Mouse (Mus musculus): ENCODE measurements at regions not wholly inside any gene's neighbourhood (a gene's known extent, or its start where the extent isn't known, plus 50 kb on each side); places are given as distances from the start of the nearest gene placed in this dataset.

DNA sequence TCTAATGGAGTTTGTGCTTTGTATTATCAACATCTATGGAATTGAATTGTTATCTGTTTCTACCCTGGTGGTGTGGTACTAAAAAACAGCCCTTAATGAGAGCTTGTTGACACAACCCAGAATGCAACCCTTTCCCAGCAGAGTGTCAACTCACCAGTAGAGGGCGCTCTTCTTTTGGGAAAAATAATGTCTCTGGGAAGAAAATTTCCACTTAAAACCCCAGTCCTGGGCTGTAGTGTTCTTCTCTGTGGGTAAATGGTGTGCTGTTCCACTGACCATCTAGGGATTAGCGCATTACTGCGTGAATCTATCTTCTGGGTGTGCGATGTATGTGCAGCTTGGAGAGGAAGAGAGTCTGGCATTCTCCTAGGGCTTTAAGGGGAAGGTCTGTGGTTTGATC is 106.5 kb upstream of the Slc30a5 start:
- TF ChIP-seq CTCF (IDR thresholded peaks at IDR 0.05; ENCODE audit: extremely low read depth, insufficient read depth, insufficient read length, insufficient replicate concordance) = peak; percentile 29; the same call in 1 of the 2 replicates
- TF ChIP-seq POLR2A (IDR thresholded peaks at IDR 0.05; ENCODE audit: low read depth, low read length) = no peak

All from spleen, adult 2 months (tissue).